Mouse (Mus musculus) liver, embryonic 11.5 days (tissue): ENCODE data around the gene Svopl. TPM values are rescaled to one million over a fixed set of nuclear protein-coding genes. Genes with fewer than 3 reads are reported as not detected.

Source experiments
- ATAC-seq: fragments of 200-750 bp; cut with Nextera tagmentation; replicated peaks from 2 replicates; pipeline ENCODE4 v1.8.0; 2017; ENCODE audit warnings: moderate number of reproducible peaks, mild to moderate bottlenecking, moderate TSS enrichment, moderate library complexity; ENCODE audit not compliant: low FRiP score
- DNase-seq: peaks from one replicate; pipeline ENCODE4 v3.0.0-alpha.2; 2017; ENCODE audit warnings: low spot score
- H3K27ac ChIP-seq: fragments of 300-500 bp; sonication (generic); 2 replicates; pipeline ENCODE4 v1.5.1; 2014; ENCODE audit warnings: mild to moderate bottlenecking, low read depth, low read length, control low read depth
- H3K27me3 ChIP-seq: fragments of 300-500 bp; sonication (generic); replicated peaks from 2 replicates; pipeline ENCODE4 v1.6.1; 2014; ENCODE audit warnings: low read length, mixed read lengths; ENCODE audit not compliant: control insufficient read depth, insufficient read depth
- H3K36me3 ChIP-seq: fragments of 300-500 bp; sonication (generic); 2 replicates; pipeline ENCODE4 v1.6.1; 2014; ENCODE audit warnings: mild to moderate bottlenecking, low read length, moderate library complexity, mixed read lengths; ENCODE audit not compliant: control insufficient read depth, insufficient read depth
- H3K4me1 ChIP-seq: fragments of 300-500 bp; sonication (generic); replicated peaks from 2 replicates; pipeline ENCODE4 v1.6.1; 2014; ENCODE audit warnings: low read length, mixed read lengths; ENCODE audit not compliant: control insufficient read depth, insufficient read depth
- H3K4me2 ChIP-seq: fragments of 300-500 bp; sonication (generic); 2 replicates; pipeline ENCODE4 v1.6.1; 2014; ENCODE audit warnings: mild to moderate bottlenecking, control low read depth, moderate library complexity
- H3K4me3 ChIP-seq: fragments of 300-500 bp; sonication (generic); 2 replicates; pipeline ENCODE4 v1.5.1; 2014; ENCODE audit warnings: low read depth, low read length, control low read depth
- H3K9ac ChIP-seq: fragments of 300-500 bp; sonication (generic); 2 replicates; pipeline ENCODE4 v1.6.1; 2014; ENCODE audit warnings: low read depth, low read length, control low read depth
- H3K9me3 ChIP-seq: fragments of 300-500 bp; sonication (generic); 2 replicates; pipeline ENCODE4 v1.6.1; 2016; ENCODE audit warnings: low read length, inconsistent platforms, mixed read lengths; ENCODE audit not compliant: control insufficient read depth
- WGBS: fragments of 180-500 bp; shearing (Covaris S2); extraction: QIAGEN DNeasy Blood & Tissue Kit; methylation state at CpG from one replicate; pipeline ENCODE4 v1.1.7; 2014; 5-methylcytosine and 5-hydroxymethylcytosine counted together
- polyA plus RNA-seq: library from polyadenylated mRNA; unstranded; fragments of >200 nt; fragmentation: Nextera tagmentation; extraction: Ambion mirVana; gene quantifications from 2 replicates; pipeline ENCODE4 v1.2.1, GENCODE M21; 2014

The Svopl gene
- polyA plus RNA-seq, 1 experiment from 2014 or later, result 0.25 TPM

- Histone ChIP-seq H3K27me3 (no peaks in the 10 kb centered on the region), H3K4me3 (no peak overlapping the region), H3K27ac (no peak overlapping the region), H3K9ac (no peak overlapping the region), H3K4me2 (no peak overlapping the region), H3K4me1 (no peaks in the 10 kb centered on the region), H3K9me3 (no peaks in the 10 kb centered on the region), H3K36me3 (no peaks in the 10 kb centered on the region)
- WGBS, result 88% methylated on average over 6 of the region's 6 CpGs
- DNase-seq, result no peak
- no peak for ATAC-seq
Observed at GRCm38 (mm10) chr6:38049601-38050000, 2.8 kb upstream of the Svopl start.

- H3K27me3 ChIP-seq, result no peaks in the 10 kb centered on the region
- whole genome bisulfite sequencing, result 51% methylated on average over 6 of the region's 6 CpGs
- no peaks in the 10 kb centered on the region for H3K9me3 ChIP-seq
- H3K9ac ChIP-seq, result no peak overlapping the region
- H3K27ac ChIP-seq, result peak overlapping the region; percentile 10
- no peak overlapping the region; the same call in 1 of the 2 replicates for H3K4me2 ChIP-seq
- no peak overlapping the region for H3K4me3 ChIP-seq
- no peaks in the 10 kb centered on the region for H3K36me3 ChIP-seq
- H3K4me1 ChIP-seq, result no peaks in the 10 kb centered on the region
- ATAC-seq (no peak; the same call in 1 of the 2 replicates), DNase-seq (no peak)
Observed at GRCm38 (mm10) chr6:38048800-38049561, 2.2 kb upstream of the Svopl start.

GRCm38 (mm10) chr6:38048003-38048402, 1.2 kb upstream of the Svopl start:
- Histone ChIP-seq H3K9ac (no peak overlapping the region), H3K27me3 (no peaks in the 10 kb centered on the region), H3K4me2 (no peak overlapping the region), H3K4me1 (no peaks in the 10 kb centered on the region), H3K27ac (no peak overlapping the region), H3K4me3 (no peak overlapping the region), H3K9me3 (no peaks in the 10 kb centered on the region), H3K36me3 (no peaks in the 10 kb centered on the region)
- DNase-seq (no peak), ATAC-seq (no peak)
- WGBS, result 81% methylated on average over 4 of the region's 4 CpGs

- Histone ChIP-seq H3K36me3 (no peaks in the 10 kb centered on the region), H3K4me3 (no peak overlapping the region), H3K27ac (no peak overlapping the region), H3K4me1 (no peaks in the 10 kb centered on the region), H3K9me3 (no peaks in the 10 kb centered on the region), H3K9ac (no peak overlapping the region), H3K27me3 (no peaks in the 10 kb centered on the region), H3K4me2 (no peak overlapping the region)
- 73% methylated on average over 5 of the region's 5 CpGs for WGBS
- ATAC-seq, result no peak
- DNase-seq, result no peak
Observed at GRCm38 (mm10) chr6:38032801-38033566, 13.8 kb downstream of the Svopl start.

GRCm38 (mm10) chr6:38031924-38032540, 14.8 kb downstream of the Svopl start:
- H3K9ac ChIP-seq, result no peak overlapping the region
- H3K27me3 ChIP-seq, result no peaks in the 10 kb centered on the region
- DNase-seq (no peak), ATAC-seq (no peak)
- H3K9me3 ChIP-seq, result no peaks in the 10 kb centered on the region
- H3K27ac ChIP-seq, result no peak overlapping the region
- H3K4me1 ChIP-seq, result no peaks in the 10 kb centered on the region
- no peaks in the 10 kb centered on the region for H3K36me3 ChIP-seq
- H3K4me2 ChIP-seq, result no peak overlapping the region
- 32% methylated on average over 7 of the region's 7 CpGs for WGBS
- H3K4me3 ChIP-seq, result no peak overlapping the region

- DNase-seq (no peak), ATAC-seq (no peak)
- no peak overlapping the region for H3K9ac ChIP-seq
- no peaks in the 10 kb centered on the region for H3K36me3 ChIP-seq
- 50% methylated on average over 2 of the region's 2 CpGs for WGBS
- no peaks in the 10 kb centered on the region for H3K27me3 ChIP-seq
- H3K4me3 ChIP-seq, result no peak overlapping the region
- no peaks in the 10 kb centered on the region for H3K4me1 ChIP-seq
- no peaks in the 10 kb centered on the region for H3K9me3 ChIP-seq
- H3K27ac ChIP-seq, result no peak overlapping the region
- no peak overlapping the region for H3K4me2 ChIP-seq
Observed at GRCm38 (mm10) chr6:38028205-38028604, 18.6 kb downstream of the Svopl start.

- no peaks in the 10 kb centered on the region for H3K4me1 ChIP-seq
- H3K27ac ChIP-seq, result no peak overlapping the region
- H3K9ac ChIP-seq, result no peak overlapping the region
- no peak for ATAC-seq
- H3K27me3 ChIP-seq, result no peaks in the 10 kb centered on the region
- H3K4me3 ChIP-seq, result no peak overlapping the region
- H3K9me3 ChIP-seq, result no peaks in the 10 kb centered on the region
- H3K4me2 ChIP-seq, result no peak overlapping the region
- WGBS, result 57% methylated on average over 1 of the region's 1 CpGs
- DNase-seq, result no peak
- H3K36me3 ChIP-seq, result no peaks in the 10 kb centered on the region
Observed at GRCm38 (mm10) chr6:38027771-38028170, 19.0 kb downstream of the Svopl start.

GRCm38 (mm10) chr6:38023284-38023683, 23.5 kb downstream of the Svopl start:
- DNase-seq (no peak), ATAC-seq (no peak)
- Histone ChIP-seq H3K27ac (no peak overlapping the region), H3K36me3 (no peaks in the 10 kb centered on the region), H3K27me3 (no peaks in the 10 kb centered on the region), H3K4me1 (no peaks in the 10 kb centered on the region), H3K9me3 (no peaks in the 10 kb centered on the region), H3K4me2 (no peak overlapping the region), H3K4me3 (no peak overlapping the region), H3K9ac (no peak overlapping the region)
- WGBS, result 54% methylated on average over 7 of the region's 7 CpGs
